9 mouse cellular contexts compared by ENCODE assay signal in the genomic region with DNA sequence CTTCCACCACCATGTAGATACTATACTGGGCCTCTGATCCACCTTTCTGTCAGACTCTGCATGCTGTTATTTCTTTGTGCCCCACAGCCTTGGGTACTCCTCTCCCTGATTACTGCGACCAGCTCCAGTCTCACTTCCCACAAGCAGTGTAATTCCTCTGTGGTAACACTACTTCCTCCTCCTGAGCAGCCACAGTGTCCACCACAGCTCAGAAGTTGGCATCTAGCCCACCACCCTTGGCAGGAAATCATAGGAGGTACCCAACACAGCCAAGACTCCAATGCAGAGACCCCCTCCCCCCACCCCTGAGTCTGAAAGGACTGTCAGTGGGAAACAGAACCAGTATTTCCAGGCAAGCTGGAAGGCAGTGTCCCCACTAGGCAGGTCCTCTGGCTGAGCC. TPM values are rescaled to one million over a fixed set of nuclear protein-coding genes. Genes with fewer than 3 reads are reported as not detected.
A peak's percentile ranks its signal among the peaks of the same experiment; 100 is the strongest.
DNase-seq lines count a peak whose midpoint lies in the region; ATAC-seq lines count a peak whose summit lies in the region.
"Had no signal": no experiment of that assay in that cellular context is flagged by ENCODE, and none has a peak within 500 bp of the region (broad histone marks: within the 10 kb centered on the region; RNA-seq: fewer than 3 reads in every experiment).

No protein-coding gene starts in this region.

- H3K4me2 ChIP-seq in hindbrain, embryonic 15.5 days, result no peak overlapping the region
- no peak overlapping the region for H3K4me2 ChIP-seq in hindbrain, embryonic 11.5 days (replicated peaks; ENCODE audit: low read depth, low read length)
- H3K4me2 ChIP-seq in midbrain, embryonic 16.5 days (ENCODE audit: low read length), result no peak overlapping the region
- H3K4me2 ChIP-seq: neural tube, embryonic 12.5 days had no signal

- H3K4me1 ChIP-seq in hindbrain, embryonic 15.5 days (replicated peaks), result peaks cover 31% of the 10 kb centered on the region
- H3K4me1 ChIP-seq in hindbrain, embryonic 11.5 days (replicated peaks; ENCODE audit: control insufficient read depth, insufficient read depth, low read length), result no peaks in the 10 kb centered on the region
- peaks cover 7% of the 10 kb centered on the region; the same call in 1 of the 2 replicates for H3K4me1 ChIP-seq in midbrain, embryonic 16.5 days (ENCODE audit: control insufficient read depth, insufficient read depth, low read length)
- H3K4me1 ChIP-seq: neural tube, embryonic 12.5 days had no signal

- no peak overlapping the region for H3K4me3 ChIP-seq in hindbrain, embryonic 15.5 days
- H3K4me3 ChIP-seq in hindbrain, embryonic 11.5 days (ENCODE audit: low read depth, low read length), result no peak overlapping the region
- H3K4me3 ChIP-seq in midbrain, embryonic 16.5 days (ENCODE audit: low read depth, low read length), result no peak overlapping the region
- H3K4me3 ChIP-seq: neural tube, embryonic 12.5 days had no signal

- 52% methylated on average over 1 of the region's 1 CpGs for WGBS in hindbrain, embryonic 15.5 days
- 80% methylated on average over 1 of the region's 1 CpGs for WGBS in hindbrain, embryonic 11.5 days
- 68% methylated on average over 1 of the region's 1 CpGs for WGBS in midbrain, embryonic 16.5 days

- H3K36me3 ChIP-seq in hindbrain, embryonic 15.5 days, result peaks cover 14% of the 10 kb centered on the region
- H3K36me3 ChIP-seq in hindbrain, embryonic 11.5 days (ENCODE audit: control insufficient read depth, insufficient read depth, low read length), result no peaks in the 10 kb centered on the region
- peaks cover 15% of the 10 kb centered on the region for H3K36me3 ChIP-seq in midbrain, embryonic 16.5 days (ENCODE audit: control insufficient read depth, insufficient read depth, low read length)

- ATAC-seq in hindbrain, embryonic 15.5 days (ENCODE audit: low FRiP score, low read depth), result peak; percentile 40; the same call in 1 of the 2 replicates
- ATAC-seq in hindbrain, embryonic 11.5 days (ENCODE audit: low FRiP score), result no peak
- ATAC-seq in midbrain, embryonic 16.5 days, result peak; percentile 73

- H3K27ac ChIP-seq in hindbrain, embryonic 15.5 days (replicated peaks), result peak overlapping the region; percentile 38; the same call in 1 of the 2 replicates
- no peak overlapping the region for H3K27ac ChIP-seq in hindbrain, embryonic 11.5 days (ENCODE audit: low read depth, low read length)
- H3K27ac ChIP-seq in midbrain, embryonic 16.5 days (ENCODE audit: low read length), result peak overlapping the region; percentile 39; the same call in 1 of the 2 replicates
- H3K27ac ChIP-seq: neural tube, embryonic 12.5 days had no signal

- no peak overlapping the region for H3K9ac ChIP-seq in hindbrain, embryonic 15.5 days
- no peak overlapping the region for H3K9ac ChIP-seq in hindbrain, embryonic 11.5 days (ENCODE audit: low read depth, low read length)
- no peak overlapping the region for H3K9ac ChIP-seq in midbrain, embryonic 16.5 days (ENCODE audit: low read depth, low read length)
- H3K9ac ChIP-seq: neural tube, embryonic 12.5 days had no signal

- DNase-seq in hindbrain, embryonic 11.5 days (ENCODE audit: low spot score), result no peak
- DNase-seq in brain, embryonic 18.5 days (ENCODE audit: low read depth, low spot score), result peak; percentile 40
- DNase-seq in frontal cortex, postnatal 25 days (ENCODE audit: low spot score in 2 of 2), result peak; percentile 28 to 51
- DNase-seq in layer of hippocampus, postnatal 36 days, result peak; percentile 66 to 70
- no peak for DNase-seq in retina, embryonic 14.5 days (ENCODE audit: low spot score)
- no peak for DNase-seq in spleen, adult 12 weeks (ENCODE audit: low spot score)

- no peaks in the 10 kb centered on the region for H3K27me3 ChIP-seq in hindbrain, embryonic 15.5 days
- H3K27me3 ChIP-seq in hindbrain, embryonic 11.5 days (ENCODE audit: control insufficient read depth, insufficient read depth, low read length), result no peaks in the 10 kb centered on the region
- no peaks in the 10 kb centered on the region for H3K27me3 ChIP-seq in midbrain, embryonic 16.5 days (ENCODE audit: control insufficient read depth, insufficient read depth, low read depth, low read length)
- H3K27me3 ChIP-seq: neural tube, embryonic 12.5 days had no signal

- no peaks in the 10 kb centered on the region for H3K9me3 ChIP-seq in hindbrain, embryonic 15.5 days
- H3K9me3 ChIP-seq in hindbrain, embryonic 11.5 days (ENCODE audit: control insufficient read depth, low read length), result no peaks in the 10 kb centered on the region
- H3K9me3 ChIP-seq in midbrain, embryonic 16.5 days (replicated peaks; ENCODE audit: control insufficient read depth, low read length, poor library complexity, severe bottlenecking), result no peaks in the 10 kb centered on the region
- H3K9me3 ChIP-seq: neural tube, embryonic 12.5 days had no signal

RNA-seq across cellular contexts. Expression of a gene that starts 47.4 kb away (rescaled TPM):
- polyA plus RNA-seq in hindbrain, embryonic 15.5 days (2015; fragmentation: Nextera tagmentation; extraction: Ambion mirVana), result 19.6 and 23.2 TPM in 2 replicates
- 8.5 and 11.0 TPM in 2 replicates for polyA plus RNA-seq in hindbrain, embryonic 11.5 days (2014; fragmentation: Nextera tagmentation; extraction: Ambion mirVana)
- 10 to 100 TPM; 85.8 to 99.2 TPM for total RNA-seq in layer of hippocampus, postnatal 36 days (2021)
- 20.8 TPM in 2 replicates for polyA plus RNA-seq in midbrain, embryonic 16.5 days (2015; fragmentation: Nextera tagmentation; extraction: Ambion mirVana)

Comparison
In these comparisons a context has a peak if more than half of its experiments do, and no peak if none do; other contexts are left out.
1. DNase-seq: peak in brain, embryonic 18.5 days (single experiment), frontal cortex, postnatal 25 days (2 of 2) and layer of hippocampus, postnatal 36 days (2 of 2); none in hindbrain, embryonic 11.5 days (single experiment), retina, embryonic 14.5 days (single experiment) and spleen, adult 12 weeks (single experiment).